Mouse (Mus musculus): Measurements from ENCODE around the gene Nob1.

Gene Nob1

GRCm38 (mm10) chr8:107386171-107386570 lies 38.7 kb downstream of the Nob1 start:
- peak; percentile 68 for DNase-seq (ENCODE audit: low read depth)

GRCm38 (mm10) chr8:107385063-107385462 lies 39.8 kb downstream of the Nob1 start:
- DNase-seq (ENCODE audit: low read depth) = no peak

GRCm38 (mm10) chr8:107384651-107385050 lies 40.2 kb downstream of the Nob1 start:
- DNase-seq (ENCODE audit: low read depth) = no peak

GRCm38 (mm10) chr8:107382898-107383297 lies 42.0 kb downstream of the Nob1 start:
- no peak for DNase-seq (ENCODE audit: low read depth)

GRCm38 (mm10) chr8:107381666-107382065 lies 43.2 kb downstream of the Nob1 start:
- no peak for DNase-seq (ENCODE audit: low read depth)

- DNase-seq (ENCODE audit: low read depth) = no peak
Observed at GRCm38 (mm10) chr8:107380734-107381133, 44.1 kb downstream of the Nob1 start.

GRCm38 (mm10) chr8:107377346-107377745 lies 47.5 kb downstream of the Nob1 start:
- DNase-seq (ENCODE audit: low read depth) = no peak

- peak; percentile 66 for DNase-seq (ENCODE audit: low read depth)
Observed at GRCm38 (mm10) chr8:107370311-107370710, 54.5 kb downstream of the Nob1 start.
